In genomic region chr11:94466333-94466855, GRCm38 (mm10) we compare ENCODE assay signal across 22 mouse cellular contexts. TPM values are rescaled to one million over a fixed set of nuclear protein-coding genes. Genes with fewer than 3 reads are reported as not detected.
A peak's percentile ranks its signal among the peaks of the same experiment; 100 is the strongest.
DNase-seq lines count a peak whose midpoint lies in the region; ATAC-seq lines count a peak whose summit lies in the region.
"Had no signal": no experiment of that assay in that cellular context is flagged by ENCODE, and none has a peak within 500 bp of the region (broad histone marks: within the 10 kb centered on the region; RNA-seq: fewer than 3 reads in every experiment).

No protein-coding gene starts in this region.

- no peak overlapping the region for H3K4me2 ChIP-seq in embryonic facial prominence, embryonic 13.5 days
- H3K4me2 ChIP-seq in hindbrain, embryonic 12.5 days (replicated peaks) = no peak overlapping the region
- no peak overlapping the region for H3K4me2 ChIP-seq in midbrain, embryonic 15.5 days
- no peak overlapping the region for H3K4me2 ChIP-seq in limb, embryonic 15.5 days
- H3K4me2 ChIP-seq: embryonic facial prominence, embryonic 12.5 days; forebrain, embryonic 13.5 days; heart, embryonic 12.5 days; intestine, embryonic 15.5 days had no signal

- no peak overlapping the region for H3K9ac ChIP-seq in embryonic facial prominence, embryonic 13.5 days
- H3K9ac ChIP-seq in hindbrain, embryonic 12.5 days = no peak overlapping the region
- no peak overlapping the region for H3K9ac ChIP-seq in midbrain, embryonic 15.5 days
- H3K9ac ChIP-seq in limb, embryonic 15.5 days = no peak overlapping the region
- H3K9ac ChIP-seq: embryonic facial prominence, embryonic 12.5 days; forebrain, embryonic 13.5 days; heart, embryonic 12.5 days; intestine, embryonic 15.5 days had no signal

- H3K36me3 ChIP-seq in embryonic facial prominence, embryonic 13.5 days = peaks cover 48% of the 10 kb centered on the region
- peaks cover 27% of the 10 kb centered on the region for H3K36me3 ChIP-seq in embryonic facial prominence, embryonic 10.5 days (replicated peaks)
- H3K36me3 ChIP-seq in hindbrain, embryonic 10.5 days = peaks cover 17% of the 10 kb centered on the region
- peaks cover 9% of the 10 kb centered on the region for H3K36me3 ChIP-seq in hindbrain, embryonic 12.5 days
- H3K36me3 ChIP-seq in midbrain, embryonic 10.5 days = peaks cover 17% of the 10 kb centered on the region
- H3K36me3 ChIP-seq in midbrain, embryonic 15.5 days (replicated peaks) = no peaks in the 10 kb centered on the region; the same call in 1 of the 2 replicates
- peaks cover 19% of the 10 kb centered on the region for H3K36me3 ChIP-seq in limb, embryonic 15.5 days
- H3K36me3 ChIP-seq: G1E; heart, embryonic 12.5 days; intestine, embryonic 15.5 days had no signal

- ATAC-seq in embryonic facial prominence, embryonic 13.5 days (ENCODE audit: insufficient number of reproducible peaks, insufficient read depth, low FRiP score, low TSS enrichment, low read depth) = no peak
- no peak for ATAC-seq in hindbrain, embryonic 12.5 days (ENCODE audit: low FRiP score)
- ATAC-seq in midbrain, embryonic 15.5 days (replicated peaks) = no peak
- no peak for ATAC-seq in limb, embryonic 15.5 days (ENCODE audit: insufficient number of reproducible peaks, low FRiP score, low TSS enrichment, low read depth)
- ATAC-seq: CD4-positive, CD25-positive, alpha-beta regulatory T cell, adult 4 months; forebrain, embryonic 13.5 days; intestine, embryonic 15.5 days had no signal

- peaks cover 79% of the 10 kb centered on the region for H3K4me1 ChIP-seq in embryonic facial prominence, embryonic 13.5 days
- H3K4me1 ChIP-seq in embryonic facial prominence, embryonic 10.5 days = peaks cover 75% of the 10 kb centered on the region
- peaks cover 77% of the 10 kb centered on the region for H3K4me1 ChIP-seq in hindbrain, embryonic 10.5 days (replicated peaks)
- H3K4me1 ChIP-seq in hindbrain, embryonic 12.5 days = peaks cover 55% of the 10 kb centered on the region
- H3K4me1 ChIP-seq in midbrain, embryonic 10.5 days = peaks cover 76% of the 10 kb centered on the region
- H3K4me1 ChIP-seq in midbrain, embryonic 15.5 days = peaks cover 50% of the 10 kb centered on the region
- peaks cover 71% of the 10 kb centered on the region for H3K4me1 ChIP-seq in limb, embryonic 15.5 days

- H3K4me3 ChIP-seq in embryonic facial prominence, embryonic 13.5 days = no peak overlapping the region
- no peak overlapping the region for H3K4me3 ChIP-seq in embryonic facial prominence, embryonic 10.5 days
- no peak overlapping the region for H3K4me3 ChIP-seq in hindbrain, embryonic 10.5 days
- no peak overlapping the region for H3K4me3 ChIP-seq in hindbrain, embryonic 12.5 days
- no peak overlapping the region for H3K4me3 ChIP-seq in midbrain, embryonic 10.5 days
- H3K4me3 ChIP-seq in midbrain, embryonic 15.5 days = no peak overlapping the region
- no peak overlapping the region for H3K4me3 ChIP-seq in limb, embryonic 15.5 days
- H3K4me3 ChIP-seq: embryonic facial prominence, embryonic 12.5 days; forebrain, embryonic 13.5 days; gastrocnemius, adult 2 months; heart, embryonic 12.5 days; intestine, embryonic 15.5 days had no signal

- H3K27ac ChIP-seq in embryonic facial prominence, embryonic 13.5 days = 0 out of 2 replicates have a peak overlapping the region, but pooled peaks have one; percentile 17
- H3K27ac ChIP-seq in embryonic facial prominence, embryonic 10.5 days (replicated peaks) = no peak overlapping the region
- H3K27ac ChIP-seq in hindbrain, embryonic 10.5 days = peak overlapping the region; percentile 46; the same call in 1 of the 2 replicates
- no peak overlapping the region for H3K27ac ChIP-seq in hindbrain, embryonic 12.5 days
- peak overlapping the region; percentile 46; the same call in 1 of the 2 replicates for H3K27ac ChIP-seq in midbrain, embryonic 10.5 days (replicated peaks)
- no peak overlapping the region for H3K27ac ChIP-seq in midbrain, embryonic 15.5 days
- peak overlapping the region; percentile 33; the same call in 1 of the 2 replicates for H3K27ac ChIP-seq in limb, embryonic 15.5 days
- H3K27ac ChIP-seq: embryonic facial prominence, embryonic 12.5 days; gastrocnemius, adult 2 months; intestine, embryonic 15.5 days had no signal

- 89% methylated on average over 17 of the region's 17 CpGs for WGBS in embryonic facial prominence, embryonic 13.5 days
- WGBS in embryonic facial prominence, embryonic 10.5 days = 92% methylated on average over 17 of the region's 17 CpGs
- 86% methylated on average over 17 of the region's 17 CpGs for WGBS in hindbrain, embryonic 10.5 days
- WGBS in hindbrain, embryonic 12.5 days = 93% methylated on average over 17 of the region's 17 CpGs
- 90% methylated on average over 17 of the region's 17 CpGs for WGBS in midbrain, embryonic 10.5 days
- WGBS in midbrain, embryonic 15.5 days = 75% methylated on average over 17 of the region's 17 CpGs
- 82% methylated on average over 17 of the region's 17 CpGs for WGBS in limb, embryonic 15.5 days

- DNase-seq in embryonic facial prominence, embryonic 10.5 days (ENCODE audit: low spot score) = no peak
- no peak for DNase-seq in hindbrain, embryonic 10.5 days (ENCODE audit: low spot score)
- no peak for DNase-seq in midbrain, embryonic 10.5 days (ENCODE audit: low spot score)
- no peak for DNase-seq in ovary, postnatal 10 days (ENCODE audit: low spot score)
- DNase-seq: adrenal gland, postnatal 14 days; B cell, adult 2 months; cerebellum, adult 8-10 months; cerebellum, postnatal 14 days; embryo, embryonic 11 days; gastrocnemius, adult 2 months; gastrocnemius, postnatal 25 days had no signal

- no peaks in the 10 kb centered on the region for H3K9me3 ChIP-seq in embryonic facial prominence, embryonic 13.5 days
- no peaks in the 10 kb centered on the region for H3K9me3 ChIP-seq in embryonic facial prominence, embryonic 10.5 days
- no peaks in the 10 kb centered on the region for H3K9me3 ChIP-seq in hindbrain, embryonic 10.5 days
- H3K9me3 ChIP-seq in hindbrain, embryonic 12.5 days (replicated peaks) = no peaks in the 10 kb centered on the region
- no peaks in the 10 kb centered on the region for H3K9me3 ChIP-seq in midbrain, embryonic 10.5 days (replicated peaks)
- no peaks in the 10 kb centered on the region for H3K9me3 ChIP-seq in midbrain, embryonic 15.5 days
- H3K9me3 ChIP-seq in limb, embryonic 15.5 days = no peaks in the 10 kb centered on the region
- H3K9me3 ChIP-seq: embryonic facial prominence, embryonic 12.5 days; forebrain, embryonic 13.5 days; G1E; heart, embryonic 12.5 days; intestine, embryonic 15.5 days had no signal

- H3K27me3 ChIP-seq in embryonic facial prominence, embryonic 13.5 days = no peaks in the 10 kb centered on the region
- H3K27me3 ChIP-seq in embryonic facial prominence, embryonic 10.5 days (replicated peaks; ENCODE audit: low read depth, poor library complexity, severe bottlenecking) = peaks cover 15% of the 10 kb centered on the region
- peaks cover 33% of the 10 kb centered on the region for H3K27me3 ChIP-seq in hindbrain, embryonic 10.5 days (ENCODE audit: insufficient read depth, poor library complexity, severe bottlenecking)
- H3K27me3 ChIP-seq in hindbrain, embryonic 12.5 days = peaks cover 4% of the 10 kb centered on the region; the same call in 1 of the 2 replicates
- H3K27me3 ChIP-seq in midbrain, embryonic 10.5 days (ENCODE audit: low read depth, poor library complexity, severe bottlenecking) = peaks cover 6% of the 10 kb centered on the region
- H3K27me3 ChIP-seq in midbrain, embryonic 15.5 days (replicated peaks) = no peaks in the 10 kb centered on the region
- no peaks in the 10 kb centered on the region for H3K27me3 ChIP-seq in limb, embryonic 15.5 days
- H3K27me3 ChIP-seq: embryonic facial prominence, embryonic 12.5 days had no signal

RNA-seq across cellular contexts. Expression of gene Cacna1g, which starts 7.6 kb away (rescaled TPM):
- polyA plus RNA-seq in embryonic facial prominence, embryonic 13.5 days (2015; fragmentation: Nextera tagmentation; extraction: Ambion mirVana) = 38.2 and 41.8 TPM in 2 replicates
- 6.5 and 13.5 TPM in 2 replicates for polyA plus RNA-seq in embryonic facial prominence, embryonic 10.5 days (2016; fragmentation: Nextera tagmentation; extraction: Ambion mirVana)
- 5.3 and 7.7 TPM in 2 replicates for polyA plus RNA-seq in hindbrain, embryonic 10.5 days (2016; fragmentation: Nextera tagmentation; extraction: Ambion mirVana)
- polyA plus RNA-seq in hindbrain, embryonic 12.5 days (2016; fragmentation: Nextera tagmentation; extraction: Ambion mirVana) = 19.1 and 21.4 TPM in 2 replicates
- polyA plus RNA-seq in midbrain, embryonic 10.5 days (2016; fragmentation: Nextera tagmentation; extraction: Ambion mirVana) = 8.1 and 9.1 TPM in 2 replicates
- polyA plus RNA-seq in midbrain, embryonic 15.5 days (2015; fragmentation: Nextera tagmentation; extraction: Ambion mirVana) = 17.7 and 20.7 TPM in 2 replicates
- polyA plus RNA-seq in limb, embryonic 15.5 days (2015; fragmentation: Nextera tagmentation; extraction: Ambion mirVana) = 27.7 and 30.8 TPM in 2 replicates
- polyA plus RNA-seq: CD4-positive, CD25-positive, alpha-beta regulatory T cell, adult 4 months; G1E had no signal

RNA-seq across cellular contexts. Expression of gene Spata20, which starts 19.6 kb away (rescaled TPM):
- polyA plus RNA-seq in embryonic facial prominence, embryonic 13.5 days (2015; fragmentation: Nextera tagmentation; extraction: Ambion mirVana) = 0.25 and 0.99 TPM in 2 replicates
- polyA plus RNA-seq in embryonic facial prominence, embryonic 10.5 days (2016; fragmentation: Nextera tagmentation; extraction: Ambion mirVana) = not detected in 2 replicates
- polyA plus RNA-seq in hindbrain, embryonic 10.5 days (2016; fragmentation: Nextera tagmentation; extraction: Ambion mirVana) = 0.05 TPM in 1 of 2 replicates, not detected in the other
- polyA plus RNA-seq in hindbrain, embryonic 12.5 days (2016; fragmentation: Nextera tagmentation; extraction: Ambion mirVana) = 0.08 TPM in 1 of 2 replicates, not detected in the other
- 0.12 TPM in 1 of 2 replicates, not detected in the other for polyA plus RNA-seq in midbrain, embryonic 10.5 days (2016; fragmentation: Nextera tagmentation; extraction: Ambion mirVana)
- 0.48 and 0.69 TPM in 2 replicates for polyA plus RNA-seq in midbrain, embryonic 15.5 days (2015; fragmentation: Nextera tagmentation; extraction: Ambion mirVana)
- 0.27 TPM in 2 replicates for polyA plus RNA-seq in limb, embryonic 15.5 days (2015; fragmentation: Nextera tagmentation; extraction: Ambion mirVana)
- polyA plus RNA-seq: CD4-positive, CD25-positive, alpha-beta regulatory T cell, adult 4 months; G1E; heart, embryonic 12.5 days; hindbrain, embryonic 11.5 days had no signal

RNA-seq across cellular contexts. Expression of gene Epn3, which starts 33.4 kb away (rescaled TPM):
- polyA plus RNA-seq in embryonic facial prominence, embryonic 13.5 days (2015; fragmentation: Nextera tagmentation; extraction: Ambion mirVana) = 4.2 and 4.9 TPM in 2 replicates
- polyA plus RNA-seq in embryonic facial prominence, embryonic 10.5 days (2016; fragmentation: Nextera tagmentation; extraction: Ambion mirVana) = 4.5 and 4.7 TPM in 2 replicates
- 1.7 and 1.9 TPM in 2 replicates for polyA plus RNA-seq in hindbrain, embryonic 10.5 days (2016; fragmentation: Nextera tagmentation; extraction: Ambion mirVana)
- polyA plus RNA-seq in hindbrain, embryonic 12.5 days (2016; fragmentation: Nextera tagmentation; extraction: Ambion mirVana) = 1.7 and 2.5 TPM in 2 replicates
- polyA plus RNA-seq in midbrain, embryonic 10.5 days (2016; fragmentation: Nextera tagmentation; extraction: Ambion mirVana) = 0.57 and 0.80 TPM in 2 replicates
- polyA plus RNA-seq in midbrain, embryonic 15.5 days (2015; fragmentation: Nextera tagmentation; extraction: Ambion mirVana) = 0.72 and 1.2 TPM in 2 replicates
- 10.3 and 11.1 TPM in 2 replicates for polyA plus RNA-seq in limb, embryonic 15.5 days (2015; fragmentation: Nextera tagmentation; extraction: Ambion mirVana)
- polyA plus RNA-seq: CD4-positive, CD25-positive, alpha-beta regulatory T cell, adult 4 months; G1E had no signal

RNA-seq across cellular contexts. Expression of gene Mycbpap, which starts 55.1 kb away (rescaled TPM):
- 1.4 and 3.6 TPM in 2 replicates for polyA plus RNA-seq in embryonic facial prominence, embryonic 13.5 days (2015; fragmentation: Nextera tagmentation; extraction: Ambion mirVana)
- 2.7 and 3.6 TPM in 2 replicates for polyA plus RNA-seq in embryonic facial prominence, embryonic 10.5 days (2016; fragmentation: Nextera tagmentation; extraction: Ambion mirVana)
- 3.9 and 4.6 TPM in 2 replicates for polyA plus RNA-seq in hindbrain, embryonic 10.5 days (2016; fragmentation: Nextera tagmentation; extraction: Ambion mirVana)
- polyA plus RNA-seq in hindbrain, embryonic 12.5 days (2016; fragmentation: Nextera tagmentation; extraction: Ambion mirVana) = 4.2 and 5.2 TPM in 2 replicates
- 2.7 and 2.9 TPM in 2 replicates for polyA plus RNA-seq in midbrain, embryonic 10.5 days (2016; fragmentation: Nextera tagmentation; extraction: Ambion mirVana)
- polyA plus RNA-seq in midbrain, embryonic 15.5 days (2015; fragmentation: Nextera tagmentation; extraction: Ambion mirVana) = 4.1 and 4.5 TPM in 2 replicates
- polyA plus RNA-seq in limb, embryonic 15.5 days (2015; fragmentation: Nextera tagmentation; extraction: Ambion mirVana) = 1.5 and 1.6 TPM in 2 replicates
- polyA plus RNA-seq: CD4-positive, CD25-positive, alpha-beta regulatory T cell, adult 4 months; G1E had no signal

Comparison
In these comparisons a context has a peak if more than half of its experiments do, and no peak if none do; other contexts are left out.
1. H3K27ac ChIP-seq: peak in embryonic facial prominence, embryonic 13.5 days (single experiment), hindbrain, embryonic 10.5 days (single experiment), midbrain, embryonic 10.5 days (single experiment) and limb, embryonic 15.5 days (single experiment); none in embryonic facial prominence, embryonic 10.5 days (single experiment), hindbrain, embryonic 12.5 days (single experiment) and midbrain, embryonic 15.5 days (single experiment).